Mouse (Mus musculus) olfactory bulb, adult 2 months (tissue): Measurements from ENCODE around the gene Cavin4.

Experiments
- CTCF ChIP-seq: fragments of 200-500 bp; IDR thresholded peaks from 2 replicates; pipeline ENCODE4 v1.5.1; 2012; ENCODE audit warnings: low read depth, mild to moderate bottlenecking, low read length, moderate library complexity; ENCODE audit not compliant: insufficient read depth
- POLR2A ChIP-seq: fragments of 200-500 bp; IDR thresholded peaks from 2 replicates; pipeline ENCODE4 v1.6.1; 2012; ENCODE audit warnings: mild to moderate bottlenecking, low read depth, low read length, moderate library complexity; ENCODE audit not compliant: insufficient read depth

DNA sequence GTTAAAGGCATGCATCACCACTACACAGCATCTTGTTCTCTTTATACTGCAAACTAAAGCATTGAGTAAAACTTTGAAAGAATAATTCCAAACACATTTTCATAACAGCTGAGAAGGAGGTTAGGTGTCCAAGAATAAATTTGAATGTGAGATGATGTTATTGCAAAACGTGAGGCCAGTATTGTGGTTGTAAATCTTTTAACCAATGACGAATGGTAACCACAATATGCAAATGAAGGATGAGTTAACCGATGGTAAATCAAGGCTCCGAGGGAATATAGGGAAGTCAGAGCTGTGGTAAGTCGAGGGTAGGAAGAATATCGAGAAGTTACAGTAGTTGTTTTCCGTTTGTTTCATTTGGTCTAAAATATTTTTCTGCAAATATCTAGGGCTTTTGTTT, 11.1 kb downstream of the Cavin4 start:
- TF ChIP-seq CTCF (no peak), POLR2A (no peak)
